Mouse (Mus musculus) frontal cortex, postnatal 10 days (tissue): ENCODE measurements around the gene Ankrd17.
A peak's percentile ranks its signal among the peaks of the same experiment; 100 is the strongest.
"Not testable (repeated sequence)": the region's sequence is repeated elsewhere in the genome, so short reads cannot be mapped to it uniquely, and the experiment has no call there.

Experiments
- DNase-seq, 2 experiments: peaks; one replicate each; pipeline ENCODE4 v3.0.0; 2022; ENCODE audit warnings: low spot score in 2 of 2, mixed read lengths in 1 of 2

The Ankrd17 gene

GRCm38 (mm10) chr5:90338177-90339091 lies 27.9 kb downstream of the Ankrd17 start:
- DNase-seq, result no peak

- DNase-seq, result no peak
Measured at GRCm38 (mm10) chr5:90332478-90332877, 33.9 kb downstream of the Ankrd17 start.

- DNase-seq, result no peak
Measured at GRCm38 (mm10) chr5:90331071-90331470, 35.3 kb downstream of the Ankrd17 start.

GRCm38 (mm10) chr5:90298396-90298795 lies 68.0 kb downstream of the Ankrd17 start:
- no peak for DNase-seq

- no peak for DNase-seq
Measured at GRCm38 (mm10) chr5:90289887-90290286, 76.5 kb downstream of the Ankrd17 start.

- DNase-seq, result peak in 1 of 2 experiments; percentile 12
Measured at GRCm38 (mm10) chr5:90286559-90286958, 79.8 kb downstream of the Ankrd17 start.

- DNase-seq, result no peak
Measured at GRCm38 (mm10) chr5:90280061-90280460, 86.3 kb downstream of the Ankrd17 start.

GRCm38 (mm10) chr5:90279418-90279817 lies 87.0 kb downstream of the Ankrd17 start:
- DNase-seq, result no peak

- DNase-seq, result no peak
Measured at GRCm38 (mm10) chr5:90277443-90277842, 88.9 kb downstream of the Ankrd17 start.

- DNase-seq, result no peak
Measured at GRCm38 (mm10) chr5:90274806-90275205, 91.6 kb downstream of the Ankrd17 start.

GRCm38 (mm10) chr5:90262230-90262629 lies 104.1 kb downstream of the Ankrd17 start:
- not testable (repeated sequence) for DNase-seq

- DNase-seq, result no peak
Measured at GRCm38 (mm10) chr5:90257023-90257422, 109.4 kb downstream of the Ankrd17 start.

GRCm38 (mm10) chr5:90247503-90247902 lies 118.9 kb downstream of the Ankrd17 start:
- no peak for DNase-seq

- no peak for DNase-seq
Measured at GRCm38 (mm10) chr5:90246987-90247386, 119.4 kb downstream of the Ankrd17 start.

GRCm38 (mm10) chr5:90246567-90246966 lies 119.8 kb downstream of the Ankrd17 start:
- no peak for DNase-seq

- no peak for DNase-seq
Measured at GRCm38 (mm10) chr5:90245416-90245815, 121.0 kb downstream of the Ankrd17 start.

GRCm38 (mm10) chr5:90235217-90235616 lies 131.2 kb downstream of the Ankrd17 start:
- DNase-seq, result no peak

GRCm38 (mm10) chr5:90233305-90233704 lies 133.1 kb downstream of the Ankrd17 start:
- no peak for DNase-seq

- no peak for DNase-seq
Measured at GRCm38 (mm10) chr5:90229760-90230159, 136.6 kb downstream of the Ankrd17 start.

- DNase-seq, result no peak
Measured at GRCm38 (mm10) chr5:90226696-90227095, 139.7 kb downstream of the Ankrd17 start.

- no peak for DNase-seq
Measured at GRCm38 (mm10) chr5:90224730-90225129, 141.6 kb downstream of the Ankrd17 start.

GRCm38 (mm10) chr5:90223534-90224381 lies 142.6 kb downstream of the Ankrd17 start, which contains the start of gene Cox18:
TSS of gene Cox18 (minus strand) at chr5:90224001.
- DNase-seq, result peak; percentile 96 to 98
